Mouse (Mus musculus) neural tube, embryonic 13.5 days (tissue): ENCODE data around the gene Tmem253. TPM values are rescaled to one million over a fixed set of nuclear protein-coding genes. Genes with fewer than 3 reads are reported as not detected.

ENCODE experiments used
- ATAC-seq: fragments of 200-750 bp; cut with Nextera tagmentation; 2 replicates; pipeline ENCODE4 v1.8.0; 2017; ENCODE audit warnings: low read depth, mild to moderate bottlenecking, moderate TSS enrichment, moderate library complexity
- H3K27ac ChIP-seq: fragments of 300-500 bp; sonication (generic); replicated peaks from 2 replicates; pipeline ENCODE4 v1.5.1; 2015; ENCODE audit warnings: moderate library complexity, mild to moderate bottlenecking, inconsistent platforms
- H3K27me3 ChIP-seq: fragments of 300-500 bp; sonication (generic); 2 replicates; pipeline ENCODE4 v1.6.1; 2015; ENCODE audit warnings: mild to moderate bottlenecking, inconsistent platforms
- H3K36me3 ChIP-seq: fragments of 300-500 bp; sonication (generic); 2 replicates; pipeline ENCODE4 v1.6.1; 2015; ENCODE audit warnings: mild to moderate bottlenecking, inconsistent platforms
- H3K4me1 ChIP-seq: fragments of 300-500 bp; sonication (generic); replicated peaks from 2 replicates; pipeline ENCODE4 v1.6.1; 2015; ENCODE audit warnings: inconsistent platforms
- H3K4me2 ChIP-seq: fragments of 300-500 bp; sonication (generic); 2 replicates; pipeline ENCODE4 v1.6.1; 2015; ENCODE audit warnings: inconsistent platforms, mild to moderate bottlenecking, moderate library complexity
- H3K4me3 ChIP-seq: fragments of 300-500 bp; sonication (generic); 2 replicates; pipeline ENCODE4 v1.5.1; 2015; ENCODE audit warnings: mild to moderate bottlenecking, inconsistent platforms
- H3K9ac ChIP-seq: fragments of 300-500 bp; sonication (generic); 2 replicates; pipeline ENCODE4 v1.6.1; 2015; ENCODE audit warnings: moderate library complexity, mild to moderate bottlenecking, inconsistent platforms
- H3K9me3 ChIP-seq: fragments of 300-500 bp; sonication (generic); 2 replicates; pipeline ENCODE4 v1.6.1; 2016; ENCODE audit warnings: inconsistent platforms
- WGBS: fragments of 180-500 bp; shearing (Covaris S2); methylation state at CpG from one replicate; pipeline ENCODE4 v1.1.7; 2015; 5-methylcytosine and 5-hydroxymethylcytosine counted together
- polyA plus RNA-seq: library from polyadenylated mRNA; unstranded; fragments of >200 nt; fragmentation: Nextera tagmentation; extraction: Ambion mirVana; gene quantifications from 2 replicates; pipeline ENCODE4 v1.2.1, GENCODE M21; 2015

The Tmem253 gene
- polyA plus RNA-seq, 1 experiment from 2014 or later: not detected

GRCm38 (mm10) chr14:52017662-52018061, 2.2 kb downstream of the Tmem253 start:
- no peaks in the 10 kb centered on the region for H3K9me3 ChIP-seq
- no peaks in the 10 kb centered on the region for H3K27me3 ChIP-seq
- no peak for ATAC-seq
- H3K4me2 ChIP-seq: no peak overlapping the region
- H3K36me3 ChIP-seq: no peaks in the 10 kb centered on the region
- no peak overlapping the region for H3K9ac ChIP-seq
- H3K27ac ChIP-seq: no peak overlapping the region
- no peak overlapping the region for H3K4me3 ChIP-seq
- peaks cover 62% of the 10 kb centered on the region for H3K4me1 ChIP-seq
- WGBS: 83% methylated on average over 4 of the region's 4 CpGs

DNA sequence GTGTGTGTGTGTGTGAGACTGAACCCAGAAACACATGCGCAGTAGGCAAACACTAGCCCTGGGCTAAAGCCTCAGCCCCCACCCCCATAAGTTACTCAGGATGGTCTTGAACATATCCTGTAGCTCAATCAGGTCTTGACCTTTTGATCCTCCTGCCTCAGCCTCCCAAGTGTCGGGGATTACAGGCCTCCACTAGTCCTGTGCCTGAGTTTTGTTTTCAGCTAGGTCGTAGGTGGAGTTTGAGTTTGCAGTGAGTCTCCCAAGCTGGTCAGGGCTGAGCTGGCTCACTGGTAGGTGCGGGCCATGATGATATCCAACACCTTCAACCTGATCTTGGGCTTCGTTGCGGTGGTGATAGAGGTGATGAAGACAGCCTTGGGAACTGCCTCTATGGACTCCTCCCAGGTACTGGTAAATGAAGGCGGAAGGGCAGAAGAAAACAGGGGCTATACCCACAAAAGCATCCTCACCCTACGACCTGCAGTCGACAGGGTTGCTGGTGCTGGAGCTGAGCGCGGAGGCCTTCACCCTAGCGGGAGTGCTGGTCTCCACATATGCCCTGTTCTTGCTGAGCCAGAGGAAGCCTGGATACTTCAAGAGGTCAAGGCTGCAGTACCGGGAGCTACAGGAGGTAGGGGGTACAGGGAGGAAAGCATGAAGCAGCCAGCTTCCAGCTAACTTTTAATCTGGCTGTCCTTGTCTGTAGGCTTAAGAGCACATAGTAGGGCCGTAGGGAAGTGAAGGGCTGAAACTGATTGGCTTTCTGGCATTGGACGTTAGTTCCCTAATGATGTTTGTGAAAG, 3.0 kb downstream of the Tmem253 start:
- peaks cover 61% of the 10 kb centered on the region for H3K4me1 ChIP-seq
- no peaks in the 10 kb centered on the region for H3K9me3 ChIP-seq

GRCm38 (mm10) chr14:52019051-52019589, 3.7 kb downstream of the Tmem253 start:
- Histone ChIP-seq H3K36me3 (no peaks in the 10 kb centered on the region), H3K4me2 (peak overlapping the region; percentile 68), H3K4me3 (peak overlapping the region; percentile 71), H3K4me1 (peaks cover 60% of the 10 kb centered on the region), H3K27me3 (no peaks in the 10 kb centered on the region), H3K27ac (peak overlapping the region; percentile 99), H3K9me3 (no peaks in the 10 kb centered on the region), H3K9ac (peak overlapping the region; percentile 96)
- 32% methylated on average over 12 of the region's 12 CpGs for WGBS
- ATAC-seq: no peak

More for the DNA sequence above, 3.0 kb downstream of the Tmem253 start:
- ATAC-seq: no peak
- WGBS: 86% methylated on average over 15 of the region's 15 CpGs
- Histone ChIP-seq H3K4me2 (peak overlapping the region; percentile 68), H3K9ac (peak overlapping the region; percentile 96), H3K36me3 (no peaks in the 10 kb centered on the region), H3K27ac (peak overlapping the region; percentile 99), H3K27me3 (no peaks in the 10 kb centered on the region), H3K4me3 (peak overlapping the region; percentile 71)

- peak overlapping the region; percentile 99 for H3K27ac ChIP-seq
- peak overlapping the region; percentile 68 for H3K4me2 ChIP-seq
- ATAC-seq: peak; percentile 91
- no peaks in the 10 kb centered on the region for H3K36me3 ChIP-seq
- H3K4me3 ChIP-seq: peak overlapping the region; percentile 71
- H3K4me1 ChIP-seq: peaks cover 60% of the 10 kb centered on the region
- H3K9me3 ChIP-seq: no peaks in the 10 kb centered on the region
- H3K27me3 ChIP-seq: no peaks in the 10 kb centered on the region
- WGBS: under 1% methylated on average over 74 of the region's 74 CpGs
- peak overlapping the region; percentile 96 for H3K9ac ChIP-seq
Observed at GRCm38 (mm10) chr14:52019590-52020340, 4.3 kb downstream of the Tmem253 start.

DNA sequence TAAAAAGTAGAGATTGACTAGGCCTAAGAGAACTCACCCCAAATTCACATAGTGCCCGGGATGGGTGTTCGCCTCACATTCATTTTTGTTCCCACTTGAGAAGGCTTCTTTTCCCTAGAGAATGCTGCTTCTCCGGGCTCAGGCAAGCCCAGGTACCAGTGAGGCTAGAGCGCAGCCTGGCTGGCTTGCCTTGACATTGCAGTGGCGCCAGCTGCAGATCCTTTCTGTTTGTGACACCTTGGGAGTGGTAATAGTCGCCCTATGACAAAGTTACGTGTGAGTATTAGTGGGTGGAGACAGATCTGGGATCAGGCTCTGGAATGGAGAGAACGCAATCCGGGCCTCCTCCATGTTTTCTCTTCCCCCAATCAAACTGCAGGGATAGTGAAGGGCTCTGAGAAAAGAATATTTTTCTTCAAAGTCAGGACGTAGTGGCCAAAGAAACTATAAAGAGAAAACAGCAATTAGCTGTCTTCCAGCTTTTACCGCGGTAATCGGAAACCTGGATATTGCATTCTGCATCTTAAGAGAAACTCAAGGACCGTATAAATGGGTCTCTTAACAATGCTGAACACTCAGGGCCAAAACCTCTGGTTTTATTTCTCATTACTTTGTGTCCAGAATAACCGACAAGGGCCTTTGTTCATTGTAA, 5.2 kb downstream of the Tmem253 start, which contains the start of gene Zfp219:
Gene Zfp219 (minus strand): TSS at position 248 of the 652 bp plus-strand sequence.
- Histone ChIP-seq H3K27me3 (no peaks in the 10 kb centered on the region), H3K36me3 (no peaks in the 10 kb centered on the region), H3K4me2 (peak within 1 kb of the TSS; percentile 68), H3K4me1 (peaks cover 54% of the 10 kb centered on the region), H3K9me3 (no peaks in the 10 kb centered on the region), H3K9ac (peak within 1 kb of the TSS; percentile 96), H3K4me3 (peak within 1 kb of the TSS; percentile 71), H3K27ac (peak within 1 kb of the TSS; percentile 99)
- ATAC-seq: peak; percentile 54
- WGBS: 5% methylated on average over 15 of the region's 15 CpGs

DNA sequence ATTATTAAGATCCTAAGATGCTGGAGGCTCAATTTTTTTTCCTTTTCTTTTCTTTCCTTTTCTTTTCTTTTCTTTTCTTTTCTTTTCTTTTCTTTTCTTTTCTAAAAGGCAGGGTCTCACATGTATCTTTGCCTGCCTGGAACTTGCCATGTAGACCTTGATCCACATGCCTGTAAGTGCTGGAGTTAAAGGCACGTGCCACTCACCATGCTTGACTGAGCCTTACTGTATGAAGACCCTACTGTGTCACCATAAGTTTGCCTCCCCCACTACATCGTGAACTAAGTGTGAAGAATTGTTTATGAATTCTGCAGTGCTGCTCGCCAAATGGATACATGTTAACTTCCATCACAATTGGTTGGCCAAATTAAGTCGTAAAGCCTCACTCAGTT, 5.7 kb downstream of the Tmem253 start:
- Histone ChIP-seq H3K9me3 (no peaks in the 10 kb centered on the region), H3K4me3 (peak overlapping the region; percentile 71), H3K4me2 (peak overlapping the region; percentile 68), H3K4me1 (peaks cover 48% of the 10 kb centered on the region), H3K27ac (peak overlapping the region; percentile 99), H3K9ac (no peak overlapping the region), H3K27me3 (no peaks in the 10 kb centered on the region), H3K36me3 (no peaks in the 10 kb centered on the region)
- 51% methylated on average over 4 of the region's 4 CpGs for WGBS
- no peak for ATAC-seq

- Histone ChIP-seq H3K4me1 (peaks cover 43% of the 10 kb centered on the region), H3K27ac (no peak overlapping the region), H3K36me3 (no peaks in the 10 kb centered on the region), H3K4me2 (no peak overlapping the region), H3K27me3 (no peaks in the 10 kb centered on the region), H3K4me3 (no peak overlapping the region), H3K9ac (no peak overlapping the region), H3K9me3 (no peaks in the 10 kb centered on the region)
- no peak for ATAC-seq
- WGBS: 89% methylated on average over 8 of the region's 8 CpGs
Observed at GRCm38 (mm10) chr14:52021568-52022212, 6.2 kb downstream of the Tmem253 start.

GRCm38 (mm10) chr14:52022244-52022708, 6.8 kb downstream of the Tmem253 start:
- ATAC-seq: no peak
- H3K9me3 ChIP-seq: no peaks in the 10 kb centered on the region
- WGBS: 70% methylated on average over 3 of the region's 3 CpGs
- H3K4me1 ChIP-seq: peaks cover 40% of the 10 kb centered on the region
- 0 out of 2 replicates have a peak overlapping the region, but pooled peaks have one; percentile 79 for H3K27ac ChIP-seq
- H3K36me3 ChIP-seq: no peaks in the 10 kb centered on the region
- H3K4me2 ChIP-seq: peak overlapping the region; percentile 54
- no peaks in the 10 kb centered on the region for H3K27me3 ChIP-seq
- H3K9ac ChIP-seq: 0 out of 2 replicates have a peak overlapping the region, but pooled peaks have one; percentile 41
- H3K4me3 ChIP-seq: no peak overlapping the region

GRCm38 (mm10) chr14:52022709-52023459, 7.4 kb downstream of the Tmem253 start:
- H3K27me3 ChIP-seq: no peaks in the 10 kb centered on the region
- WGBS: 4% methylated on average over 23 of the region's 23 CpGs
- H3K9me3 ChIP-seq: no peaks in the 10 kb centered on the region
- H3K4me1 ChIP-seq: peaks cover 39% of the 10 kb centered on the region
- H3K27ac ChIP-seq: peak overlapping the region; percentile 79
- no peak for ATAC-seq
- peak overlapping the region; percentile 24 for H3K4me3 ChIP-seq
- H3K9ac ChIP-seq: peak overlapping the region; percentile 41; the same call in 1 of the 2 replicates
- peak overlapping the region; percentile 54 for H3K4me2 ChIP-seq
- H3K36me3 ChIP-seq: no peaks in the 10 kb centered on the region

- Histone ChIP-seq H3K4me3 (no peak overlapping the region), H3K9me3 (no peaks in the 10 kb centered on the region), H3K4me1 (peaks cover 27% of the 10 kb centered on the region), H3K9ac (no peak overlapping the region; the same call in 1 of the 2 replicates), H3K36me3 (no peaks in the 10 kb centered on the region), H3K27me3 (no peaks in the 10 kb centered on the region), H3K27ac (no peak overlapping the region), H3K4me2 (no peak overlapping the region)
- no peak for ATAC-seq
- 92% methylated on average over 2 of the region's 2 CpGs for WGBS
Observed at GRCm38 (mm10) chr14:52024133-52024532, 8.7 kb downstream of the Tmem253 start.

DNA sequence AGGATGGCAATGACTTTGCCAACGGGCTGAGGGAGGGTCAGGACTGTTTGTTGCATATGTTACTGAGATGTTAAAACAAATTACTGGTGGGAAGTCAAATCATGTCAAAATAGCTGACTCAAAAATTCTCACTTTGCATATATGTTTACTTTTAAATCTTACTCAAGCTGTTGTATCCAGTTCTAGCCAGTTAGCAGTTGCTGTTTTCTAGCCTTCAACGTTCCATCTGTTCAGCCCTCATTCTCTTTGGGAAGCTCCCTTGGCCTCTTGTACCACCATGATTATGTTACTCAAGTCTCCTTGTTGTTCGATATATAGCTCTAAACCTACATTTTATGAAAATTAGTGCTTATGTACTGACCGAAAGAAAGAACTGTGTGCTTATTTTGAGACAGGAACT, 10.9 kb downstream of the Tmem253 start:
- Histone ChIP-seq H3K4me3 (no peak overlapping the region), H3K9ac (no peak overlapping the region), H3K4me2 (no peak overlapping the region), H3K27me3 (no peaks in the 10 kb centered on the region), H3K27ac (no peak overlapping the region), H3K9me3 (no peaks in the 10 kb centered on the region), H3K4me1 (peaks cover 17% of the 10 kb centered on the region), H3K36me3 (no peaks in the 10 kb centered on the region)
- 85% methylated on average over 4 of the region's 4 CpGs for WGBS
- no peak for ATAC-seq
